Mouse (Mus musculus) urinary bladder, postnatal 10 days (tissue): Measurements from ENCODE around the gene Fosl2.

Experiments
- DNase-seq: peaks from one replicate; pipeline ENCODE4 v3.0.0; 2022; ENCODE audit warnings: low spot score

Fosl2 gene

DNA sequence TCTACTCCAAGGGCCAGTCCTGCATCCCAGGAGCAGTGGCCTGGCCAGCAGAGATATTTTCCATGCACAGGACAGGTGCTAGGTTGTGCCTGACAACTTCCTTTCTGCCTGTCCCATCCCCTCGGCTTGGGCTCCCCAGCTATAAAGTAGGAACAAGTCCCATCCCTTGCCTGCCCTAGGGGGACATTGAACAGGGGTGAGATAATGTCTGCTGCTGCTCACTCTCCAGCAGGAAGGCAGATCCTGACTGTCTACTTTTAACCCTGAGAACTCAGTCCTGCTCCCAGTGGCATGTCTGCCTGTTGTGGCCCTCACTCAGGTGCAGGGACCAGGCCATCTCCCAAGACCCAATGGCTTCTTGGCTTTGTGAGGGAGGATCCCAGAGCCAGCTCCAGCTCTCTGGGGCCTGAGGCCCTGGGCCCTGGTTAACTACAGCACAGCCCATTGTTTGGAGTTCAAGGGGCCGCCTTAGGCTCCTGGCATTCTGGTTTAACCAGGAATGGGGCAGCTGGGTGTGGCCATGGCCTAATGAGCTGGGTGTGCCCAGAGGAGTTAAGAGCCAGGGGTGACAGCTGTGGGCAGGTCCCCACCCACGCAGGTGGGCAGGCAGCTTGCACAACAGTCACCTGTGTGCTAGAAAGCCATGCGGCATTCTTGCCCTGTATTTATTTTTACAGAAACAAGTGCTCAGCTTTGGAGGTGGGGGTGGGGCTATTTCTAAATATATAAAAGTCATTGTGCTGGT is 47.5 kb downstream of the Fosl2 start:
- DNase-seq: no peak

DNA sequence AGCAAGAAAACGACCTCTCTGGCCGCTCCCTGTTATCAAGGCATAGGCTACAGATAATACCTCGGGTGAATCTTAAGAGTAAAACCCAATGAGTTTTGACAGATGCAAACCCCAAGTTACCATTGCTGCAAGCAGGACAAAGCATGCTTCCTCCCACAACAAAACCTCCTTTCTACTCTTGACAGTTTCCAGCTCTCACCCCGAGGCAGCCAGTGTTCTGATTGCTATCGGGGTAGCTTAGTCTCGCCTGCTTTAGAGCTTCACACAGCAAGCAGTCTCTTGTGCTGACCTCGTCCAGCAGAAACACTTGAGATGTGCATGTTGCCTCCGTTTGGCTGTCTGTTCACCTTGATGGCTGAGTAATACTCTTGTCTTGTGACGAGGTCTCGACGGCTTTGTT is 52.1 kb downstream of the Fosl2 start:
- DNase-seq: no peak

DNA sequence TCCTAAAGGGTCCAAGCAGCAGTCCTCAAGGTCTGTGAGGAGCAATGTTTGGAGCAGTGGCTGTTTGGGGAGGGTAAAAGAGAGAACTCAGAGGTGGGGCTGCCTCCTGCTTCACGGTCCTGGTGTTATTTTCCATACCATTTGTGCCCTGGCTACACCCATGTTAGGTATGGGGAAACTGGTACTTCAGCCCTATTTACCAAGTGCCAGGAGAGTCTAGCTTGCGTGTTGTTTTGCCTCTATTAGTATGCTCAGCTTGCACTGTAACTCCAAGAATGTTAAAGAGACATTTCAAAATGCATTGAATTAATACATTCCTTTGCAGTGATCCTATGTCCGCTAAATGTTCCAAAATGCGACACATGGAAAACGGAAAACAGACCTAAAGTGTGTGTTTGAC is 55.7 kb downstream of the Fosl2 start:
- no peak for DNase-seq

DNA sequence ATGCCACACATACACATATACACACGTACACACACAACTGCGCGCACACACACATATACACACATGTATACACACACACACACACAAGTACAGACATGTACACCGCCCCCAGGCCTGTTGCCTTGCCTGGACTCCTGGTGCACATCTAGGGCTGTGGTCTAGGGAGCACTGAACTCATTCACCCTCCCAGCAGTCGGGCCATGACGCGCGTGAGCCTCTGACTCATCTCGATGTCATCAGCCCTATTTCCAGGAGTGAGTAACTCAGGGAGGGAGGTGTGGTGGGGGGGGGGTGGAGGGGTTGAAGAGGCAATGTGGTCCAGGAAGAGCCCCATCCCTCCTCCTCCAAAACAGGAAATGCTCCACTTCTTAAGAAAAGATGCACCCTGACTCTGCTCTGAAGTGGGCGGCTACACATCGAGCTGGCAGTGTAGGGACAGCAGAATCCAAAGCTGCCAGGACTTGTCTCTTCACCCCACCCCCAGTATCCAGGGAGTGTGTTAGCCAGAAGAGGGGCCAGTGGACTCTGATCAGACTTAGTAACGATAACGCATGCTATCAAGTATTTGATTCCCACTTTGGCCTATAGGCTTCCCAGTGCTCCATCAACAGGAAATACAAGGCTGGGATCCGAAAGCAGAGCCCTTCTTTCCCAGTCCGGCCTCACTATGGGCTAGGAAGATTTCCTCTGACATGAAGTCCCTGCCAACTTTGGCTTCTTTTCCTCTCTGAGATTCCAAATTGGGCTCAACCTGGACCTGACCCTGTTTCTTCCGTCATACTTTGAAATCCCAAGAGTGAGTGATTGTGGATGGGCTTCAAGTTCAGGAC is 56.6 kb downstream of the Fosl2 start:
- DNase-seq: no peak

DNA sequence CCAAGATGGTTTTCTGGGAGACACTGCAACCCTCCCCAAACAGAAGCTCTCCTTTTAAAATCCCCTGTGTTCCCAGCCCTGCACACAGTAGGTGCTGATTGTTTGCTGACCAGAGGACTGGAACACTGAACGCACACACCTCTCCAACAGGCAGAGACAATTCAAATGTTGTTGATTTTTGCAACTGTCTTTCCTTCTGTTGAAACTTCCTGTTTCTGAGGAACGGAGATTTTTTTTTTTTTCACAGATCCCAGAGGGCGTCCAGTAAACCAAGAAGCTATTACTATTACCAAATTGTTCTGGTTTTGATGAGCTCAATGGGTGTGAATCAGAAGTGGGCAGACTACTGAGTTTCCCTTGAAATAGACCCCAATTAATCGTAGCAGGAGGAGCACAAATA is 58.6 kb downstream of the Fosl2 start:
- no peak for DNase-seq

DNA sequence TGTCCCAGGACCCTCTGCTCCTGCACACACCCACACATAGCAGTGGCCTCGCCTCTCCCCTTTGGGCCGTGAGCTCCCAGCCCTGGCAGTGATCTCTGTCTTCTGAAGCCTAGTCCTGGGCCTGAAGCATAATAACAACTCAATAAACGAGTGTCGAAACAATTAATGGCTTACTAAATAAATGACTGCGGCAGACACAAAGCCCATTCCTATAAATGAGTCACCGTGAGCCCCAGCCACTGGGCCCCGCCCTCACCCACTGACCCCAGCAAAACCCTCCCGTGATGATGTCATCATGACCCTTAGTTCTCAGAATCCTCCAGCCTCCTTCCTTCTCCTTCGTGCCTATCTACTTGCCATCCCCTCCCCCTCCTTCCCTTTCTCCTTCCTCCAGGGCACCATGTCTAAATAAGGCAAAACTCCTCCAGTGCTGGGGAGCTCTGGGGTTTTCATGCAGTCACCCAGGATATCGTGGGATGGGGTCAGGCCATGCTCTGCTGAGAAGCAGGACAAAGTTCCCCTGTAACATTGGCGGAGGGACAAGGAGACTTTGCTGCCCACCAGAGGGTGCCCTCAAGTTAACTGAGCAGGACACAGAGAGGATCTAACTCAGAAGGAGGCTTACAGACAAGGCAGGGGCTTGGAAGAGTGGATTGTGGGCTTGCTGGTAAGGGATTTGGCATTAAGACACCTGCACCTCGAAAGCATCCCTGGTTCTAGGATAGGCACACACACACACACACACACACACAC is 60.4 kb downstream of the Fosl2 start:
- no peak for DNase-seq

DNA sequence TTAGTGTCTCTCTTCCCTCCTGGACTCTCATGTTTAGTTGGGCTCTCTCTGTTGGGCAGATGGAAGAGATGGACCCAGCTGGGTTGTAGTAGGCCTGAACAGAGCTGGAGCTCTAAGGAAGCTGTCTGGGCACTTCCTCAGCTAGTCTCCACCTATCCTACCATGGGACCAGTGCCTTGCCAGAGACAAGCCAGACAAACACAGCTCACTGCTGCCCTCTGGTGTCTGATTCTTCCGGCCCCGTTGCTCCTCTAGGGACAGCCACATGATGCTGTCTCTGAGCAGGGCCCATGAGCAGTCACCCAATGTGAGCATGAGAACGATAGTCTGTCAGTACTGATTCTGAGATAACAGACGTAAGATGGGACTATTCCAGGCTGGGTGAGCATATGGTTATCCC is 62.1 kb downstream of the Fosl2 start:
- DNase-seq: peak; percentile 85

DNA sequence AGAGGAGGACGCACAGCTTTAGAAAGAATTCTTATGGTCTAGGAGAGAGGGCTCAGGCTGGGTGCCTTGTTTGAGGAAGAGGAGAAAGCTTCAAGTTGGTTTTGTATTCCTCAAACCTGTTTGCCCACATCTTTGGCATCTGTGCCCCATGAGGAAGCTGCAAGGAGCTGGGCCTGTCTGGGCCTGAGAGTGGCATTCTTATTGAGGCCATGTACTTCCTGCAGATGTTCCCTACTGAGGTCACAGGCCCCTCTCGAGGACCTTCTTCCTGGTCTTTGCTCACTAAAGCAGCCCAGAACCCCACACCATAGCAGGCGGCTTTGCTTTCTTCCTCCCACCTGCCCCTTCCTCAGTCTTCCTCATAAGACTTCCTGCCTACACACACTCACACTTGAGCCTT is 63.5 kb downstream of the Fosl2 start:
- no peak for DNase-seq

DNA sequence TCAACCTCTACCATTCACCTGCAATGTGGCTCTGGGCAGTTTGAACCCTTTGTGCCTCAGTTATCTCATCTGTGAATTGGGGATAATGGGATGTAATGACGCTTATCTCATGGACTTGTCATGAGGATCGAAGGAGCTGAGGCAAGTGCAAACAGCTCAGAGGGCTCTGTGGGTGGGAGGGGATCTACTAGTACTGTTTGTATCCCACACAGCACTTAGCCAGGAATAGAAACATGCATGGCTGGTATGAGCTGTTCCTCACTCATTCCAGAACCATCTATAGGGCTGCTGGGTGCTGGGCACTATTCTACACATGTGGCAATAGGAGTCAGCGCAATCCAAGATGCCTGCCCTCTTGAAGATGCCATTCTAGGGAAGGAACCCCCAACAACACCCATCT is 64.0 kb downstream of the Fosl2 start:
- no peak for DNase-seq

DNA sequence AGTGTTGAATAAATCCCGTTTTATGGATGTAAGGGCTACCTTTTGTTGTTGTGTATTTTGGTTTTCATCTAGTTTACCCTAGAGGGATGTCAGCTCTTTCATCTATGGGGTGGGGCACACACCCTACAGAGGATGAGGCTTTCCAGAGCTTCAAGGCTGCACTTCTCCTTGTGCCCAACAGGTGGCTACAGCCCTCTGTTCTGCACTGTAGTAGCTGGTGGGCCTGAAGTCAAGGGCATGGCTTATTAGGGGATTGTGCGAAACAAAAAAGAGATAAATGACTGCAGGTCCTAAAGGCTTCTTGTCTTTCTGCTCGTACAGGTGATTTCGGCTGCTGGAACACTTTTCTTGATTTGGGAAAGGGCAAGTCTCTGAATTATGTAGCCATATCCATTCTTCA is 69.1 kb downstream of the Fosl2 start:
- DNase-seq: no peak

DNA sequence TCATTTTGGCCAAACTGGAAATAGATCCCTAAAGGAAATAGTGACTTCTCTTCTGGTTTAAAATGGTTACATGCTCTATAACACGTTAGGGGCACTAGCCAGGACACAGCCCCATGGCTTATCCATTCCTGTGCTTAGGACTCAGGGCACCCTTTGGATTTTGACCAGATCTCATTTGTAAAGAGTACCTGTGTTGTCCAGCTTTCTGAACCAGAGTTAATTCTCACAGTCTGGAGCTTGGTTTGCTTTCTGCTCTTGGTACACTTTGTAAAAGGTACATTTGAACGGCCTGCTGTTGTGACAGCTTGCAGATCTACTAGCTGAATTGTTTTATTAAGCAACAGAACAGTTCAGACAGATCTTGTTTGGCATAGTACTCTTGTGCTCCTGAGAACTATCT is 71.1 kb downstream of the Fosl2 start:
- no peak for DNase-seq
